Mouse (Mus musculus) adrenal gland, postnatal 10 days (tissue): ENCODE results near the gene Pacs2. TPM values are rescaled to one million over a fixed set of nuclear protein-coding genes. Genes with fewer than 3 reads are reported as not detected.

ENCODE experiments used
- DNase-seq: peaks from one replicate; pipeline ENCODE4 v3.0.0; 2021; ENCODE audit warnings: mixed read lengths
- total RNA-seq, 2 experiments: library from RNA; stranded (reverse); gene quantifications; 2 replicates each; pipeline ENCODE4 v1.2.3; 2021

The Pacs2 gene
- total RNA-seq, 2 experiments from 2014 or later: 30.3 to 37.1 TPM

DNA sequence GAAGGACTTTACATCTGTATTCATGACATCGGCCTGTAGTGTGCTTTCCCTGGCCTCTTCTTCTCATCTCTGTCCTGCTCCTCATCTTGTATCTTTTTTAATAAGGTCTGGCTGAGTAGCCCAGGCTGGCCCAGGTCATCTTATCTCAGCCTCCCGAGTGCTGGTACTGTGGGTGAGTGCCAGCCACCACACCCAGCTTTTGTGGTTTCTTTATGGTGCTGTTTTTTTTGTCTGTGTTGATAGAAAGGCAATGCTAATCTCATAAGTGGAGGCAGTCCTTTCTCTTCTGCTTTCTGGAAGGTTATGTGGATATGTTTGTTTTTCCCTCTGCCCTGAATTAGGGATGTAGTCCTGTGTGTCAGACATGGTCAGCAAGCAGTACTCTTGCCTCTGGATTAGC, 28.2 kb downstream of the Pacs2 start:
- no peak for DNase-seq

- DNase-seq: peak; percentile 21
Measured at GRCm38 (mm10) chr12:113044916-113045677, 30.8 kb downstream of the Pacs2 start.

- no peak for DNase-seq
Measured at GRCm38 (mm10) chr12:113046861-113047260, 32.6 kb downstream of the Pacs2 start.

DNA sequence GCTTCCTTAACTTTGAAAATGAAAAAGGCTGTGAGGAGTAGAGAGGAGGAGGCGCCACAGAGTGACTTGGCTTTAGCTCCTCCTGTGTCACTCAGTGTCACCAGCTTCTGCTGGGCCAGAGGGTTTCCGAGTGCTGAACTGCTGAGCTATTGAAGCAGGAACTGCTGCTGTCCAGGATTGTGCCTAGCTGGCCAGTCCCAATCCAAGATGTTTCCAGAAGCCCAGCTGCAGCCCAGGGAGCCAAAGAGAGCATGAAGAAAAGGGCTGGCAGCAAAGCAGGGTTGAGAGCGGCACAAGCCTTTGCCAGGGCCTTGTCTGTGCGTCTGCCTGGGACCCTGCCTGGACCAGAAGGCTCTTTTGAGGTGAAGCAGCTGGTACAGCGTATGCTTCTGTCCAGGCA, 33.8 kb downstream of the Pacs2 start:
- no peak for DNase-seq

- no peak for DNase-seq
Measured at GRCm38 (mm10) chr12:113049836-113050235, 35.5 kb downstream of the Pacs2 start.

GRCm38 (mm10) chr12:113050671-113051070, 36.4 kb downstream of the Pacs2 start:
- no peak for DNase-seq

DNA sequence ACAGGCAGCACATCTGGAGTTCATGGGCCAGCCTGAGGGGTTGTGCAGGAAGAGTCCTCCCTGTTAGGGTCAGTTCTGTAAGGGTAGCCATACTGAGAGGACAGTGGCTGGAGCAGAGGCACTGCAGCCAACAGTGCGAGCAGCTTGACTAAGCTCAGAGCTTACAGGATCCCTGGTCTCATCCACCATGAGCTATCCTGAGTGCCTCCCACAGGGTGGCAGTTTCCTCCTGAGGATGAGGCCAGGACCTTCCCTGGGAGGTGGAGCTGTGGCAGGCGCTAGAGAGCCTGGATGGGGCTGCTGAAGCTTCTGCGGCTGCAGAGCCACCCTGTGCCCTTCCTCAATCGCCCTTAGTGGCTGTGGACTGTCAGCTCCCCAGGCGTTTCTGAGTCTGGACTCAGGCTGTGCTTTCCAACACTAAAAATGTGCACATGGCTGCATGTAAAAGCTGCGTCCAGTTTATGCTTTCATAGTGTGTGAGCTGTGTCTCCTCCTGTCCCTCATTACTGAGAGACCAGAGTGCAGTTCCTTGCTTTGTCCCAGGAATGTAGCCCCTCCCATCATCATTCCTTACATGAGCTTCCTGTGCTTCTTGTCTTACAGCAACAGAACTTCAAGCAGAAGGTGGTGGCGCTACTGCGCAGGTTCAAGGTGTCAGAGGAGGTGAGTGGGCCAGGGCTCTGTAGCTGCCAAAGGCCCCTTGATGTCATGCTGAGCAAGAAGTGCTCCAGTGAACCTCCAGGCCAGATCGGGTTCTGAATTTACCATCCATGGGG, 37.5 kb downstream of the Pacs2 start:
- no peak for DNase-seq

DNA sequence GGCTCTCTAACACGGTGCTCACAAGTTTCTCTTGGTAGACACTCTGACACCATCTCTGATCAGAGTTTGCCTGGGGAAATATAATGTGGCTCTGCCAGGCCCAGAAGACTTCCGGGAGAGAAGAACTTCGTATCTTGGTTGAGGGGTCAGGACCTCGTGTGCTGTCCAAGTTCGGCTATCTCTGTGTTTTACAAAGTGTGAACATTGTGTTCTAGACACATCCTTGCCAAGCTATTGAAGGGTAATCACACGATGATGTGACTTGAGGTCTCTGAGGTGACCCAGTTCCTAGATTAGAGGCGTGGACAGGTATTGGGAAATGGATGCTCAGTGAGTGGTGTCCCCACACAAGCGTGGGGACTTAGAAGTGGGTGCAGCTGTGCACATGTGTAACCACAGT, 41.8 kb downstream of the Pacs2 start:
- no peak for DNase-seq

- no peak for DNase-seq
Measured at GRCm38 (mm10) chr12:113060178-113060577, 45.9 kb downstream of the Pacs2 start.

GRCm38 (mm10) chr12:113061606-113062005, 47.3 kb downstream of the Pacs2 start:
- no peak for DNase-seq

DNA sequence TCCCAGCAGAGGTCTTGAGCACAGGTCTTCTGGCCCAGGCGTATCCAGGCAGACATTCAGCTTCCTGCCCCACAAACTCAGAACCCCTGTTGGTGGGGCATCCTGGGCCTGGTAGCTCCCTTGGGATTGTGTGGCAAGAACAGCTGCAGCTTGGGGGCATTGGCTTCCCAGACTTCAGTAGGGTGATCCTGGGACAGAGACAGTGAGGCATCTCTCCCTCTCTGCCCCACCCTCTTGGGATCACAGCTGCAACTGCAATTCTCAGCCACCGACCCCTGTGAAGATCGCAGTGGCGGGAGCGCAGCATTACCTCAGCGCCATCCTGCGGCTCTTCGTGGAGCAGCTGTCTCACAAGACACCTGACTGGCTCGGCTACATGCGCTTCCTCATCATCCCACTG, 47.9 kb downstream of the Pacs2 start:
- no peak for DNase-seq

GRCm38 (mm10) chr12:113063700-113064099, 49.4 kb downstream of the Pacs2 start:
- DNase-seq: no peak

GRCm38 (mm10) chr12:113068002-113068401, 53.7 kb downstream of the Pacs2 start:
- DNase-seq: no peak

GRCm38 (mm10) chr12:113069389-113069788, 55.1 kb downstream of the Pacs2 start:
- no peak for DNase-seq

DNA sequence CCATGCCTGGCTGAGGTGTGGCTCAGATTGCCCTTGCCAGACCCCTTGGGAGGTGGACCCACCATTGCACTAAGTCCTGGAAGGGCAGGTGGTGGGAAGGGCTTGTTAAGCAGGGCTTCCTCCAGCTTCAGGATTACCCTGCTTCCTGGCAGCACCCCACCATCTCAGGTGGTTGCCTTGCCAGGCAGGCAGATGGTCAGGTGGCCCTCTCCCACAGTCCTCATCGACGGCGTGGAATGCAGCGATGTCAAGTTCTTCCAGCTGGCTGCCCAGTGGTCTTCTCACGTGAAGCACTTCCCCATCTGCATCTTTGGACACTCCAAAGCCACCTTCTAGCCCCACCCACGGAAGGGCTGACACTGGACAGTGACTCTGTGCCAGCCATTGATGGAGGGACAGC, 57.0 kb downstream of the Pacs2 start:
- no peak for DNase-seq

DNA sequence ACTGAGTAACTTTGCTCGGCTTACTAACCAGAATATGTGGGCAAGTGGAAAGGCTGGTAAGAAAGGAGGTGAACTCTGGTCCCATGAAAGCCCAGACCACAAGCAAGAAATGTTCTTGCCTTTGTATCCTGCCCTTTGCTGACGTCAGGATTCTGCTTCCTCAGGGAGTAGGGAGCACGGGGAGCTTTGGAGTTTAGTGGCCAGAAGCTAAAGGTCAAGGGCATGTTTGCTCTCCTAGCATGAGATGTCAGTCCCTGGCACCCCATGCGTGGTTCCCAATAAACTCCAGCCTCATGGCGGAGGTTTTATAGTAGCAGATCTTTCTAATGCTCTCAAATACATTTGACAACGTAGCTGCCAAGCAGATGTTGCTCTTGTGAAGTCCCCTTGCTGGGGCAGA, 57.5 kb downstream of the Pacs2 start:
- no peak for DNase-seq

- peak; percentile 76 for DNase-seq
Measured at GRCm38 (mm10) chr12:113073420-113074328, 59.4 kb downstream of the Pacs2 start.

- peak; percentile 94 for DNase-seq
Measured at GRCm38 (mm10) chr12:113074329-113075062, 60.2 kb downstream of the Pacs2 start, which contains the start of gene Tex22. Gene Tex22 (plus strand): TSS chr12:113074502.

GRCm38 (mm10) chr12:113075063-113075454, 60.8 kb downstream of the Pacs2 start:
- peak; percentile 90 for DNase-seq

DNA sequence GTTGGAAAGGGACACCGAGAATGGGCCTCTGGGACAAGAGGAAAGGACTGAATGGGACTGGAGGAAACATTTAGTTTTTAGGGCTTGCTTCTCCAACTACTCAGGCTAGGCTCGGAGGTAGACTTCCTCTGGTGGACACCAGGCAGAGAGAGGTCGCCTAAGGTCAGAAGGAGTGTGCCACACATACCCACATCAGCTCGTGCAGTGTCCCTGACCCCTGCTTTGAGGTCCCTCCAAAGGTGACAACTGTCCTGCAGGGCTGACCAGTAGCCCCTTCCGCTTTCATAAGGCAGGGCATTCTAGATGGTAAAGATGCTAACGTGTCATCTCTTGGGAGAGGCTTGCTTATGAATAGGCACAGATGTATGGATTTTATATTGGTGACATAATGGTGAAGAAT, 61.2 kb downstream of the Pacs2 start:
- DNase-seq: no peak

DNA sequence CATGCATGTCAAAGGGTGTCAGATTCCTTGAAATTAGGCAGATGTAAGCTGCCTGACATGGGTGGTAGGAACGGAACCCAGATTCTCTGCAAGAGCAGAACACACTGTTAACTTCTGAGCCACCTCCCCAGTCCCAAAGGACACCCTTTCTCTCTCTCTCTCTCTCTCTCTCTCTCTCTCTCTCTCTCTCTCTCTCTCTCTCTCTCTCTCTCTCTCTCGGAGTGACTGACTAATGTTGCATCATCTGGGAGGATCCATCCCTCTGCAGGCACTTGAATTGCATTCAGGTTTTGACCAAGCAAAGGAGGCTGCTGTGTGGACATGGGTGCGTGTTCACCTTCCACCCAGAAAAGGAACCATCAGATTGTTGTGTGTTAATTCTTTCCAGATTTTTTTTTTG, 73.0 kb downstream of the Pacs2 start:
- DNase-seq: no peak

DNA sequence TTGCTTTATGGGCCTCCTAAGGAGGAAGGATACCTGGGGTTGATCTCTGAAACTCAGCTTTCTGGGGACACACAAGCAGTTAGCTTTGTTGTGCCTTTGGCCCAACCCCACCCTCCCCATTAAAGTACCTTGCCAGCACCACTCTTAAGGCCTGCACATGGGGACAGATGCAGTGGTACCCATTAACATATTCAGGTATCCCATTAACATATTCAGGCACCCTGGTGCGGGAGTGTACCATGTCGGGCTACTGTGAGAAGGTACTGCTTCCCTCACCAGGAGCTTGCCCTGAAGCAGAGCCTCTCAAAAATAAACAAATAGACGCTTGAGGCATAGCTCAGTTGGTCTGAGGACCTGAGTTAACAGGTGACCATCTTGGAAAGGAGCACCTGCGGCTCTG, 73.7 kb downstream of the Pacs2 start:
- no peak for DNase-seq
